Mouse (Mus musculus): Measurements from ENCODE around the gene Ang6.
A peak's percentile ranks its signal among the peaks of the same experiment; 100 is the strongest.
"Not testable (repeated sequence)": the region's sequence is repeated elsewhere in the genome, so short reads cannot be mapped to it uniquely, and the experiment has no call there.

Ang6 gene

GRCm38 (mm10) chr14:44002169-44002568 lies at the start of gene Ang6:
Gene Ang6 (minus strand): TSS chr14:44002269.
- DNase-seq (ENCODE audit: low spot score in 2 of 2): no peak

DNA sequence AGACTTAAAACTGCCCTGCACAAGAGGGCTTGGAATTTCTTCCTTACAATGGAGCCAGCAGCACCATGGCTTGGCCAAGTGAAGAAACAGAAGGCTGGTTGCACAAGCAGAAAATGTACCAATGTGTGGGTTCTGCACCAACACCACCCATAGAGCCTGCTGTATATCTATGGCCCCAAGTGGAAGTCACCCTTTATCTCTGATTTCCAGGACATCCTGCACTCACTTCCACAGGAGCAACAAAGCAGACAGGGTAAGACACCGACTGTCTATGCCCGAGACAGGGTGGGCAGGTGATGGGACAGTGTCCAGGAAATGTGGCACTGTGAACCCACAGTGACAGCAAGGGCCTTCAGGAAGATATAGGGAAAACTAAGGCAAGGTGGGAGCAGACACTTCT lies 44.5 kb upstream of the Ang6 start:
- not testable (repeated sequence) for DNase-seq (ENCODE audit: low spot score in 2 of 2)

GRCm38 (mm10) chr14:44031828-44032227 lies 29.8 kb upstream of the Ang6 start:
- not testable (repeated sequence) for DNase-seq (ENCODE audit: low spot score in 2 of 2)

DNA sequence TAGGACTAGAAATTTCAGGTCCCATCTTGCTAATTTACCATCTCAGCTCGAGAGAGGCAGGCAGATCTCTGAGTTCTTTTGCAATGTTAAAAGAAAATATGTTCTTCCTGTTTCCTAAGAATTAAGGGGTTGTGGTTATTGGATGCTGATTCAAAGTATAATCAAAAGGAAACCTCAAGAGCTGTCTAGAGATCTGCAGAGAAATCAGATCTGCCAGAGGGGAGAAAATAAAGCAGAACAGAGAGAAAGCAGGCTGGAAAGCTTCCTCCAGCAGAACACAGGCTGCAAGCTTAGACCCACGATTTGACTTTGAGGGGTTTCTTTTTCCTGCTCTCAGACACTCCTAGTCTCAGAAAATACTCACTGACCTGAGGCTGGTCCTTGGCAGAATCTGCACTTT lies 7.6 kb upstream of the Ang6 start:
- not testable (repeated sequence) for DNase-seq (ENCODE audit: low spot score in 2 of 2)

DNA sequence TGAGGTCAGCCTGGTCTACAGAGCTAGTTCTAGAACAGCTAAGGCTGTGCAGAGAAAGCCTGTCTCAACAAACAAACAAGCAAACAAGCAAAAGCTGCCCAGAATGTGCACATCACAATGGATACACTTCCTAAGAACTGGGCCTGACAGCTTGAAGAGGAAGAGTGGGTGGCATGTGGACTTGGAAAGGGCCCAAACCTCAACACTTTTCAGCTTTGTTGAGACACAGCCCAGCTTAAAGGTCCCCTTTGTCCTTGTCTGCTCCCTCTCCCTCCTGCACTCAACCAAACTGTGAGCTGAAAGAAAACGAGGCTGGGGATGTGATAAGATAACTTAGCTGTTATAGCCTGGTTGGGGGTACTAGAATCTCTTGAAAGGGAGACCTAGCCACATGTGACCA lies 6.0 kb upstream of the Ang6 start:
- not testable (repeated sequence) for DNase-seq (ENCODE audit: low spot score in 2 of 2)

DNA sequence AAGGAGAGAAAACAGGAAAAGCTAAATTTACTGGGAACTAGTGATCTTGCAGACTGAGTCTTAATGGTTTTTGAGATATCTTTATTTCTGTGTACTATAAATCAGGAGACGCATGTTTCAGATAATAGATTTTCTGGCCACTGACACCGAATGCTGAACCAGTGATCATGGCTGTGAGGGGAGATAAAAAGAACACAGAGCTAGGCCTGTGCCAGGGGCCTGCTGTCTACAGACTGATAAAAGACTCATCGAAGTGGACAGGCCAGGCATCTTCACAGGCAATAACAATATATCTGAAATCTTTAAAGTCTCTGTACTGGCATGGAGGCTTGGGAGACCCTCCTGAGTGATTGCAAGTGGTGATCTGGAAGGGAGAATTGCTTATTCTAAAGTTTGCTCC lies 469 bp downstream of the Ang6 start:
- no peak for DNase-seq (ENCODE audit: low spot score in 2 of 2)

GRCm38 (mm10) chr14:43998455-43999000 lies 3.5 kb downstream of the Ang6 start:
- DNase-seq (ENCODE audit: low spot score in 2 of 2): not testable (repeated sequence)

DNA sequence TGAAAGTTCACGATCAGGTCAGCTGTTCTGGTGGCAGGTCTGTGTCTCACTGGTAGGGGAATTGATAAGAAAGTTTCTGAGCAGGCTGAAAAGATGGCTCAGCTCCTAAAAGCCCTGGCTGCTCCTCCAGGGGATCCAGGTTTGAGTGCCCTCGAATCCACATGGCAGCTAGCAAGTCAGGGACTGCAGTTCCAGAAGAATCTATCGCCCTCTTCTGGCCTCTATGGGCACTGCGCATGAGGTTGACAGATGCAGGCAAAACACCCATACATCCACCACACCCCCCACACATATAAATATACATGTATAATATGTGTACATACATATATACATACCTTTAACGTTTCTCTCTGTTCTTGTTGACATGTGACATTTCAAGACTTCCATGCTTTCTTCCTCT lies 14.7 kb downstream of the Ang6 start:
- DNase-seq (ENCODE audit: low spot score in 2 of 2): peak; percentile 7 to 82

DNA sequence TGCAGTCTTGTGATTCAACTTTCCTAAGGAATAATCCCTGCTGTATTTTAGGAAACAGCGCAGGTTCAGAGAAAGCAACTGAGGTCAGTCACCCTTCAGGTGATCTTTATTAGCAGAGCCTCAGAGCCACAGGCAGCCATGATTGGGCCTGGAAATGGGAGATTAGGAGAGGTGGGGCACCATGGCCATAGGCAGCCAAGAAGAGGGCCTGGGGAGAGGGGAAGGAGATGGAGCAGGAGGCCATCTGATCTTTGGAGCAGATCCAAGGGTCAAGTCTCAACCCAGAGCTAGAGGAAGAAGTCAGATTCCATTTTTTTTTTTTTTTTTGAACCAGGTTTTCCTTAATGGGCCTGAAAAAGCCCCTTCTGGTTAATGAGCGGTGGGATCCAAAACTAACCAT lies 15.9 kb downstream of the Ang6 start:
- no peak for DNase-seq (ENCODE audit: low spot score in 2 of 2)

GRCm38 (mm10) chr14:43983897-43984296 lies 18.2 kb downstream of the Ang6 start:
- peak in 1 of 2 experiments; percentile 28 for DNase-seq (ENCODE audit: low spot score in 2 of 2)

- DNase-seq (ENCODE audit: low spot score in 2 of 2): no peak
Measured at GRCm38 (mm10) chr14:43983454-43983853, 18.6 kb downstream of the Ang6 start.

DNA sequence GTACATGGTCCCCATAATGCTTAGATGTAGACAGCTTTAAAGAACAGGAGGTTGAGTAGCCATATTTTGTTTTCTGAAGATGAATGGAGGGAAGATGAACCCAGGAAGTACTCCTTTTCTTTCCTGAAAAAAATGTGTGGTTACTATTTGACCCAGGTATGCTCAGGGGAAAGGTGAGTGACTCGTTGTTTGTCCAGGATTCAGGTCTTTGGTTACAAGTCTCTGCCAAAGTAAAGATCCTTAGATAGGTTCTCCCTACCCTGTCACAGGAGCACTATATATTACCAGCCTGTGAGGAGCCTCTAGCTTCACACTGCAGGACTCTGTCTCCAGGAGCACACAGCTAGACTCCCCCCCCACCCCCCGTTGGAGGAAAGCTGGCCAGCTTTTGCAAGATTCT lies 45.3 kb downstream of the Ang6 start, which contains the start of gene Ang5:
Gene Ang5, plus strand, starts transcription at position 301 of the 400 bp plus-strand sequence.
- DNase-seq (ENCODE audit: low spot score in 2 of 2): not testable (repeated sequence)

DNA sequence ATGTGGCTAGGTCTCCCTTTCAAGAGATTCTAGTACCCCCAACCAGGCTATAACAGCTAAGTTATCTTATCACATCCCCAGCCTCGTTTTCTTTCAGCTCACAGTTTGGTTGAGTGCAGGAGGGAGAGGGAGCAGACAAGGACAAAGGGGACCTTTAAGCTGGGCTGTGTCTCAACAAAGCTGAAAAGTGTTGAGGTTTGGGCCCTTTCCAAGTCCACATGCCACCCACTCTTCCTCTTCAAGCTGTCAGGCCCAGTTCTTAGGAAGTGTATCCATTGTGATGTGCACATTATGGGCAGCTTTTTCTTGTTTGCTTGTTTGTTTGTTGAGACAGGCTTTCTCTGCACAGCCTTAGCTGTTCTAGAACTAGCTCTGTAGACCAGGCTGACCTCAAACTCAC lies 47.0 kb downstream of the Ang6 start:
- DNase-seq (ENCODE audit: low spot score in 2 of 2): not testable (repeated sequence)

GRCm38 (mm10) chr14:43953382-43953781 lies 48.7 kb downstream of the Ang6 start:
- not testable (repeated sequence) for DNase-seq (ENCODE audit: low spot score in 2 of 2)
